Mouse (Mus musculus) regulatory T cell (primary cell): ENCODE results near the gene Gna11.

ENCODE experiments used
- in situ Hi-C: fragments of 300-600 bp; cut with MboI, MseI; formaldehyde crosslinking; loops from one replicate; pipeline ENCODE4 v1.15.1; 2025; ENCODE audit warnings: high pct_unique_total_duplicates

Gna11 gene

GRCm38 (mm10) chr10:81545161-81545747 lies at the start of gene Gna11:
Gene Gna11 (minus strand): TSS chr10:81545190.
- in situ Hi-C loops: no loop called here

- in situ Hi-C loops: no loop called here
Observed at GRCm38 (mm10) chr10:81593935-81594334, 48.9 kb upstream of the Gna11 start.

GRCm38 (mm10) chr10:81593223-81593622 lies 48.2 kb upstream of the Gna11 start:
- in situ Hi-C loops: no loop called here

GRCm38 (mm10) chr10:81592631-81593030 lies 47.6 kb upstream of the Gna11 start:
- in situ Hi-C loops: no loop called here

GRCm38 (mm10) chr10:81591846-81592245 lies 46.9 kb upstream of the Gna11 start:
- in situ Hi-C loops: no loop called here

- in situ Hi-C loops: no loop called here
Observed at GRCm38 (mm10) chr10:81588739-81589138, 43.7 kb upstream of the Gna11 start.

- in situ Hi-C loops: no loop called here
Observed at GRCm38 (mm10) chr10:81583347-81583746, 38.4 kb upstream of the Gna11 start.

GRCm38 (mm10) chr10:81580441-81581070 lies 35.6 kb upstream of the Gna11 start:
- in situ Hi-C loops: no loop called here

GRCm38 (mm10) chr10:81579967-81580366 lies 35.0 kb upstream of the Gna11 start:
- in situ Hi-C loops: no loop called here

GRCm38 (mm10) chr10:81575695-81576094 lies 30.7 kb upstream of the Gna11 start:
- in situ Hi-C loops: no loop called here

- in situ Hi-C loops: no loop called here
Observed at GRCm38 (mm10) chr10:81575208-81575631, 30.2 kb upstream of the Gna11 start.

- in situ Hi-C loops: no loop called here
Observed at GRCm38 (mm10) chr10:81574081-81575056, 29.4 kb upstream of the Gna11 start, which contains the start of gene Tle2. Gene Tle2 (plus strand): TSS chr10:81574561.

- in situ Hi-C loops: no loop called here
Observed at GRCm38 (mm10) chr10:81572975-81573374, 28.0 kb upstream of the Gna11 start.

- in situ Hi-C loops: no loop called here
Observed at GRCm38 (mm10) chr10:81572133-81572671, 27.2 kb upstream of the Gna11 start.

- in situ Hi-C loops: no loop called here
Observed at GRCm38 (mm10) chr10:81571501-81571876, 26.5 kb upstream of the Gna11 start.

GRCm38 (mm10) chr10:81570831-81571500 lies 26.0 kb upstream of the Gna11 start:
- in situ Hi-C loops: no loop called here

- in situ Hi-C loops: no loop called here
Observed at GRCm38 (mm10) chr10:81570238-81570800, 25.3 kb upstream of the Gna11 start.

GRCm38 (mm10) chr10:81569507-81570237 lies 24.7 kb upstream of the Gna11 start:
- in situ Hi-C loops: no loop called here

- in situ Hi-C loops: no loop called here
Observed at GRCm38 (mm10) chr10:81568381-81569191, 23.6 kb upstream of the Gna11 start.
